14 mouse cellular contexts compared by ENCODE assay signal in genomic region chr10:116394585-116394984, GRCm38 (mm10).
A peak's percentile ranks its signal among the peaks of the same experiment; 100 is the strongest.
DNase-seq lines count a peak whose midpoint lies in the region; ATAC-seq lines count a peak whose summit lies in the region.
"Had no signal": no experiment of that assay in that cellular context is flagged by ENCODE, and none has a peak within 500 bp of the region (broad histone marks: within the 10 kb centered on the region; RNA-seq: fewer than 3 reads in every experiment).

No protein-coding gene starts in this region.

- H3K4me2 ChIP-seq in heart, embryonic 12.5 days = no peak overlapping the region
- H3K4me2 ChIP-seq in embryonic facial prominence, embryonic 15.5 days (replicated peaks) = no peak overlapping the region
- no peak overlapping the region for H3K4me2 ChIP-seq in forebrain, embryonic 14.5 days (ENCODE audit: low read length)
- H3K4me2 ChIP-seq in kidney, embryonic 15.5 days = no peak overlapping the region

- peaks cover 27% of the 10 kb centered on the region for H3K4me1 ChIP-seq in heart, embryonic 12.5 days (replicated peaks)
- H3K4me1 ChIP-seq in heart, embryonic 10.5 days = peaks cover 16% of the 10 kb centered on the region; the same call in 1 of the 2 replicates
- peaks cover 13% of the 10 kb centered on the region for H3K4me1 ChIP-seq in embryonic facial prominence, embryonic 15.5 days
- peaks cover 7% of the 10 kb centered on the region for H3K4me1 ChIP-seq in forebrain, embryonic 14.5 days (ENCODE audit: control insufficient read depth, insufficient read depth, low read length)
- peaks cover 10% of the 10 kb centered on the region for H3K4me1 ChIP-seq in kidney, embryonic 15.5 days

- H3K9ac ChIP-seq in heart, embryonic 12.5 days = no peak overlapping the region
- H3K9ac ChIP-seq in embryonic facial prominence, embryonic 15.5 days = no peak overlapping the region
- H3K9ac ChIP-seq in forebrain, embryonic 14.5 days (ENCODE audit: low read length) = no peak overlapping the region
- no peak overlapping the region for H3K9ac ChIP-seq in kidney, embryonic 15.5 days
- H3K9ac ChIP-seq: limb, embryonic 13.5 days had no signal

- 8% methylated on average over 3 of the region's 4 CpGs for WGBS in heart, embryonic 12.5 days
- 18% methylated on average over 4 of the region's 4 CpGs for WGBS in heart, embryonic 10.5 days
- 13% methylated on average over 4 of the region's 4 CpGs for WGBS in embryonic facial prominence, embryonic 15.5 days
- WGBS in forebrain, embryonic 14.5 days = 18% methylated on average over 4 of the region's 4 CpGs
- 48% methylated on average over 4 of the region's 4 CpGs for WGBS in kidney, embryonic 15.5 days

- H3K4me3 ChIP-seq in heart, embryonic 12.5 days = no peak overlapping the region
- no peak overlapping the region for H3K4me3 ChIP-seq in heart, embryonic 10.5 days
- no peak overlapping the region for H3K4me3 ChIP-seq in embryonic facial prominence, embryonic 15.5 days (replicated peaks)
- H3K4me3 ChIP-seq in forebrain, embryonic 14.5 days (ENCODE audit: low read depth, low read length) = no peak overlapping the region
- H3K4me3 ChIP-seq in kidney, embryonic 15.5 days (replicated peaks) = no peak overlapping the region
- H3K4me3 ChIP-seq: limb, embryonic 13.5 days; megakaryocyte, embryonic 14.5 days had no signal

- peak; percentile 22; the same call in 1 of the 2 replicates for ATAC-seq in heart, embryonic 12.5 days (ENCODE audit: insufficient number of reproducible peaks, low FRiP score)
- peak; percentile 63 for ATAC-seq in embryonic facial prominence, embryonic 15.5 days (ENCODE audit: insufficient number of reproducible peaks, low FRiP score, low TSS enrichment, low read depth)
- no peak for ATAC-seq in forebrain, embryonic 14.5 days
- no peak for ATAC-seq in kidney, embryonic 15.5 days (replicated peaks; ENCODE audit: low FRiP score)
- ATAC-seq: CD4-positive, CD25-positive, alpha-beta regulatory T cell, adult 4 months had no signal

- no peak overlapping the region for H3K27ac ChIP-seq in heart, embryonic 12.5 days (ENCODE audit: poor library complexity, severe bottlenecking)
- no peak overlapping the region for H3K27ac ChIP-seq in heart, embryonic 10.5 days
- no peak overlapping the region; the same call in 1 of the 2 replicates for H3K27ac ChIP-seq in embryonic facial prominence, embryonic 15.5 days (replicated peaks)
- H3K27ac ChIP-seq in forebrain, embryonic 14.5 days (ENCODE audit: low read depth, low read length) = no peak overlapping the region
- H3K27ac ChIP-seq in kidney, embryonic 15.5 days = no peak overlapping the region
- H3K27ac ChIP-seq: kidney, postnatal 0 days; limb, embryonic 13.5 days had no signal

- no peaks in the 10 kb centered on the region for H3K27me3 ChIP-seq in heart, embryonic 12.5 days (replicated peaks)
- H3K27me3 ChIP-seq in heart, embryonic 10.5 days (ENCODE audit: insufficient read depth, poor library complexity, severe bottlenecking) = no peaks in the 10 kb centered on the region
- H3K27me3 ChIP-seq in embryonic facial prominence, embryonic 15.5 days = no peaks in the 10 kb centered on the region
- H3K27me3 ChIP-seq in forebrain, embryonic 14.5 days (replicated peaks; ENCODE audit: control insufficient read depth, insufficient read depth, low read length) = no peaks in the 10 kb centered on the region
- peaks cover 2% of the 10 kb centered on the region; the same call in 1 of the 2 replicates for H3K27me3 ChIP-seq in kidney, embryonic 15.5 days
- H3K27me3 ChIP-seq: limb, embryonic 13.5 days; megakaryocyte, embryonic 14.5 days had no signal

- no peaks in the 10 kb centered on the region for H3K9me3 ChIP-seq in heart, embryonic 12.5 days (replicated peaks)
- no peaks in the 10 kb centered on the region for H3K9me3 ChIP-seq in heart, embryonic 10.5 days
- H3K9me3 ChIP-seq in embryonic facial prominence, embryonic 15.5 days (replicated peaks) = no peaks in the 10 kb centered on the region
- H3K9me3 ChIP-seq in forebrain, embryonic 14.5 days (replicated peaks; ENCODE audit: control insufficient read depth, low read length) = no peaks in the 10 kb centered on the region
- H3K9me3 ChIP-seq in kidney, embryonic 15.5 days (replicated peaks) = no peaks in the 10 kb centered on the region
- H3K9me3 ChIP-seq: limb, embryonic 13.5 days had no signal

- DNase-seq in heart, embryonic 10.5 days (ENCODE audit: low spot score) = no peak
- DNase-seq in urinary bladder, postnatal 14 days (ENCODE audit: low spot score) = peak; percentile 19
- DNase-seq in urinary bladder, postnatal 10 days (ENCODE audit: low spot score) = no peak
- no peak for DNase-seq in forebrain, embryonic 14.5 days (ENCODE audit: low spot score)
- DNase-seq in adipocyte (ENCODE audit: low spot score) = no peak
- DNase-seq: cerebellum, postnatal 25 days; thymus, postnatal 14 days had no signal

- no peaks in the 10 kb centered on the region for H3K36me3 ChIP-seq in heart, embryonic 12.5 days
- no peaks in the 10 kb centered on the region for H3K36me3 ChIP-seq in heart, embryonic 10.5 days
- H3K36me3 ChIP-seq in embryonic facial prominence, embryonic 15.5 days = no peaks in the 10 kb centered on the region
- no peaks in the 10 kb centered on the region for H3K36me3 ChIP-seq in forebrain, embryonic 14.5 days (ENCODE audit: control insufficient read depth, insufficient read depth, low read length)
- no peaks in the 10 kb centered on the region for H3K36me3 ChIP-seq in kidney, embryonic 15.5 days
- H3K36me3 ChIP-seq: limb, embryonic 13.5 days had no signal

Comparison
In these comparisons a context has a peak if more than half of its experiments do, and no peak if none do; other contexts are left out.
1. ATAC-seq: peak in heart, embryonic 12.5 days (single experiment) and embryonic facial prominence, embryonic 15.5 days (single experiment); none in forebrain, embryonic 14.5 days (single experiment) and kidney, embryonic 15.5 days (single experiment).